Mouse (Mus musculus): ENCODE data around the gene Cst6. TPM values are rescaled to one million over a fixed set of nuclear protein-coding genes. Genes with fewer than 3 reads are reported as not detected.

The Cst6 gene
- polyA plus RNA-seq, 1 experiment from 2014 or later = not detected

GRCm38 (mm10) chr19:5302455-5302854 lies 46.9 kb downstream of the Cst6 start:
- Histone ChIP-seq H3K4me2 (ENCODE audit: low read depth, low read length) (no peak overlapping the region), H3K27me3 (ENCODE audit: insufficient read depth, low read length) (peaks cover 10% of the 10 kb centered on the region), H3K4me1 (ENCODE audit: insufficient read depth) (peaks cover 5% of the 10 kb centered on the region; the same call in 1 of the 2 replicates), H3K9ac (replicated peaks) (no peak overlapping the region), H3K36me3 (replicated peaks; ENCODE audit: insufficient read depth, low read length) (no peaks in the 10 kb centered on the region), H3K27ac (ENCODE audit: low read depth) (no peak overlapping the region), H3K9me3 (ENCODE audit: low read length) (0 out of 2 replicates have a peak, but pooled peaks cover 3% of the 10 kb centered on the region), H3K4me3 (ENCODE audit: low read depth, low read length) (no peak overlapping the region)
- ATAC-seq (no peak), DNase-seq (peak; percentile 67)
- WGBS (ENCODE audit: insufficient replicate concordance) = 8% methylated on average over 4 of the region's 4 CpGs
- TF ChIP-seq EP300 (IDR thresholded peaks at IDR 0.05; ENCODE audit: low read depth) (no peak), CTCF (IDR thresholded peaks at IDR 0.05; ENCODE audit: low read depth) (peak; percentile 79)

GRCm38 (mm10) chr19:5300588-5300987 lies 48.8 kb downstream of the Cst6 start:
- Histone ChIP-seq H3K27ac (ENCODE audit: low read depth) (no peak overlapping the region), H3K4me1 (ENCODE audit: insufficient read depth) (peaks cover 7% of the 10 kb centered on the region), H3K9ac (replicated peaks) (no peak overlapping the region), H3K27me3 (ENCODE audit: insufficient read depth, low read length) (peaks cover 5% of the 10 kb centered on the region; the same call in 1 of the 2 replicates), H3K4me3 (ENCODE audit: low read depth, low read length) (no peak overlapping the region), H3K4me2 (ENCODE audit: low read depth, low read length) (no peak overlapping the region), H3K36me3 (replicated peaks; ENCODE audit: insufficient read depth, low read length) (no peaks in the 10 kb centered on the region), H3K9me3 (ENCODE audit: low read length) (no peaks in the 10 kb centered on the region)
- 76% methylated on average over 6 of the region's 6 CpGs for WGBS (ENCODE audit: insufficient replicate concordance)
- DNase-seq (no peak), ATAC-seq (no peak)
- TF ChIP-seq EP300 (IDR thresholded peaks at IDR 0.05; ENCODE audit: low read depth) (no peak), CTCF (IDR thresholded peaks at IDR 0.05; ENCODE audit: low read depth) (no peak)

GRCm38 (mm10) chr19:5297903-5298800 lies 51.2 kb downstream of the Cst6 start, which contains the start of gene Gal3st3:
Gene Gal3st3, plus strand, starts transcription at chr19:5298331.
- peaks cover 13% of the 10 kb centered on the region for H3K4me1 ChIP-seq (ENCODE audit: insufficient read depth)
- DNase-seq = no peak
- TF ChIP-seq CTCF (IDR thresholded peaks at IDR 0.05; ENCODE audit: low read depth) = no peak
- no peak for TF ChIP-seq EP300 (IDR thresholded peaks at IDR 0.05; ENCODE audit: low read depth)
- H3K4me2 ChIP-seq (ENCODE audit: low read depth, low read length) = peak within 1 kb of the TSS; percentile 40; the same call in 1 of the 2 replicates
- no peaks in the 10 kb centered on the region for H3K9me3 ChIP-seq (ENCODE audit: low read length)
- H3K9ac ChIP-seq (replicated peaks) = no peak within 1 kb of the TSS
- peaks cover under 1% of the 10 kb centered on the region; the same call in 1 of the 2 replicates for H3K36me3 ChIP-seq (replicated peaks; ENCODE audit: insufficient read depth, low read length)
- 20% methylated on average over 31 of the region's 32 CpGs for WGBS (ENCODE audit: insufficient replicate concordance)
- no peak within 1 kb of the TSS for H3K4me3 ChIP-seq (ENCODE audit: low read depth, low read length)
- H3K27ac ChIP-seq (ENCODE audit: low read depth) = no peak within 1 kb of the TSS
- peaks cover 5% of the 10 kb centered on the region; the same call in 1 of the 2 replicates for H3K27me3 ChIP-seq (ENCODE audit: insufficient read depth, low read length)
- ATAC-seq = no peak

GRCm38 (mm10) chr19:5296630-5297029 lies 52.7 kb downstream of the Cst6 start:
- Histone ChIP-seq H3K9me3 (ENCODE audit: low read length) (no peaks in the 10 kb centered on the region), H3K27me3 (ENCODE audit: insufficient read depth, low read length) (peaks cover 5% of the 10 kb centered on the region; the same call in 1 of the 2 replicates), H3K4me2 (ENCODE audit: low read depth, low read length) (no peak overlapping the region), H3K4me3 (ENCODE audit: low read depth, low read length) (no peak overlapping the region), H3K4me1 (ENCODE audit: insufficient read depth) (peaks cover 13% of the 10 kb centered on the region), H3K9ac (replicated peaks) (no peak overlapping the region), H3K27ac (ENCODE audit: low read depth) (no peak overlapping the region), H3K36me3 (replicated peaks; ENCODE audit: insufficient read depth, low read length) (peaks cover 12% of the 10 kb centered on the region)
- ATAC-seq = no peak
- DNase-seq = no peak
- 69% methylated on average over 5 of the region's 5 CpGs for WGBS (ENCODE audit: insufficient replicate concordance)
- TF ChIP-seq CTCF (IDR thresholded peaks at IDR 0.05; ENCODE audit: low read depth) (no peak), EP300 (IDR thresholded peaks at IDR 0.05; ENCODE audit: low read depth) (no peak)

- H3K4me2 ChIP-seq (ENCODE audit: low read depth, low read length) = peak overlapping the region; percentile 89
- H3K27me3 ChIP-seq (ENCODE audit: insufficient read depth, low read length) = peaks cover 5% of the 10 kb centered on the region; the same call in 1 of the 2 replicates
- DNase-seq (no peak), ATAC-seq (peak; percentile 39)
- no peaks in the 10 kb centered on the region for H3K9me3 ChIP-seq (ENCODE audit: low read length)
- H3K9ac ChIP-seq (replicated peaks) = peak overlapping the region; percentile 59
- peaks cover 20% of the 10 kb centered on the region for H3K36me3 ChIP-seq (replicated peaks; ENCODE audit: insufficient read depth, low read length)
- WGBS (ENCODE audit: insufficient replicate concordance) = 4% methylated on average over 13 of the region's 13 CpGs
- peak overlapping the region; percentile 93 for H3K4me3 ChIP-seq (ENCODE audit: low read depth, low read length)
- H3K4me1 ChIP-seq (ENCODE audit: insufficient read depth) = peaks cover 13% of the 10 kb centered on the region
- TF ChIP-seq CTCF (IDR thresholded peaks at IDR 0.05; ENCODE audit: low read depth) (no peak), EP300 (IDR thresholded peaks at IDR 0.05; ENCODE audit: low read depth) (no peak)
- H3K27ac ChIP-seq (ENCODE audit: low read depth) = peak overlapping the region; percentile 68
These were observed 53.7 kb downstream of the Cst6 start for GRCm38 (mm10) chr19:5295736-5296075.

- ATAC-seq (peak; percentile 98), DNase-seq (peak; percentile 98)
- H3K27ac ChIP-seq (ENCODE audit: low read depth) = peak within 1 kb of the TSS; percentile 83
- H3K9ac ChIP-seq (replicated peaks) = peak within 1 kb of the TSS; percentile 87
- peaks cover 5% of the 10 kb centered on the region; the same call in 1 of the 2 replicates for H3K27me3 ChIP-seq (ENCODE audit: insufficient read depth, low read length)
- H3K4me3 ChIP-seq (ENCODE audit: low read depth, low read length) = peak within 1 kb of the TSS; percentile 93
- H3K9me3 ChIP-seq (ENCODE audit: low read length) = no peaks in the 10 kb centered on the region
- H3K36me3 ChIP-seq (replicated peaks; ENCODE audit: insufficient read depth, low read length) = peaks cover 26% of the 10 kb centered on the region
- peaks cover 13% of the 10 kb centered on the region for H3K4me1 ChIP-seq (ENCODE audit: insufficient read depth)
- H3K4me2 ChIP-seq (ENCODE audit: low read depth, low read length) = peak within 1 kb of the TSS; percentile 89
- WGBS (ENCODE audit: insufficient replicate concordance) = under 1% methylated on average over 46 of the region's 46 CpGs
- peak; percentile 94 for TF ChIP-seq CTCF (IDR thresholded peaks at IDR 0.05; ENCODE audit: low read depth)
- TF ChIP-seq EP300 (IDR thresholded peaks at IDR 0.05; ENCODE audit: low read depth) = peak; percentile 77; the same call in 1 of the 2 replicates
These were observed 54.2 kb downstream of the Cst6 start, which contains the start of gene Sf3b2 for GRCm38 (mm10) chr19:5294972-5295735. Gene Sf3b2, minus strand, starts transcription at chr19:5295455.

Other genes with a start within 250 kb of the Cst6 start
- gene Rab1b, start 242.5 kb downstream of the Cst6 start, polyA plus RNA-seq (2015; fragmentation: Nextera tagmentation; extraction: Ambion mirVana) = 86.0 and 90.6 TPM in 2 replicates
- gene Klc2, start 231.0 kb downstream of the Cst6 start, polyA plus RNA-seq (2015; fragmentation: Nextera tagmentation; extraction: Ambion mirVana) = 1.3 and 1.5 TPM in 2 replicates
- gene Pacs1, start 76.5 kb downstream of the Cst6 start, polyA plus RNA-seq (2015; fragmentation: Nextera tagmentation; extraction: Ambion mirVana) = 2.6 and 3.3 TPM in 2 replicates
- 80.7 and 93.7 TPM in 2 replicates for gene Sf3b2, start 54.1 kb downstream of the Cst6 start, polyA plus RNA-seq (2015; fragmentation: Nextera tagmentation; extraction: Ambion mirVana)
- not detected in 2 replicates for gene Gal3st3, start 51.2 kb downstream of the Cst6 start, polyA plus RNA-seq (2015; fragmentation: Nextera tagmentation; extraction: Ambion mirVana)
- gene Catsper1, start 13.8 kb downstream of the Cst6 start, polyA plus RNA-seq (2015; fragmentation: Nextera tagmentation; extraction: Ambion mirVana) = not detected in 2 replicates
- 19.3 and 25.0 TPM in 2 replicates for gene Eif1ad, start 17.2 kb upstream of the Cst6 start, polyA plus RNA-seq (2015; fragmentation: Nextera tagmentation; extraction: Ambion mirVana)
- 158 and 164 TPM in 2 replicates for gene Banf1, start 17.6 kb upstream of the Cst6 start, polyA plus RNA-seq (2015; fragmentation: Nextera tagmentation; extraction: Ambion mirVana)
- gene Sart1, start 39.1 kb upstream of the Cst6 start, polyA plus RNA-seq (2015; fragmentation: Nextera tagmentation; extraction: Ambion mirVana) = 20.8 and 24.0 TPM in 2 replicates
- 0.14 TPM in 1 of 2 replicates, not detected in the other for gene Tsga10ip, start 53.0 kb upstream of the Cst6 start, polyA plus RNA-seq (2015; fragmentation: Nextera tagmentation; extraction: Ambion mirVana)
- gene Drap1, start 75.4 kb upstream of the Cst6 start, polyA plus RNA-seq (2015; fragmentation: Nextera tagmentation; extraction: Ambion mirVana) = 71.5 and 74.2 TPM in 2 replicates
- gene AI837181, start 75.6 kb upstream of the Cst6 start, polyA plus RNA-seq (2015; fragmentation: Nextera tagmentation; extraction: Ambion mirVana) = 15.8 and 16.1 TPM in 2 replicates
- gene Fosl1, start 98.0 kb upstream of the Cst6 start, polyA plus RNA-seq (2015; fragmentation: Nextera tagmentation; extraction: Ambion mirVana) = not detected in 2 replicates
- gene Ccdc85b, start 108.3 kb upstream of the Cst6 start, polyA plus RNA-seq (2015; fragmentation: Nextera tagmentation; extraction: Ambion mirVana) = 1.6 and 2.1 TPM in 2 replicates
- gene Fibp, start 111.0 kb upstream of the Cst6 start, polyA plus RNA-seq (2015; fragmentation: Nextera tagmentation; extraction: Ambion mirVana) = 35.6 and 35.7 TPM in 2 replicates
- 1.4 and 1.9 TPM in 2 replicates for gene Ctsw, start 118.9 kb upstream of the Cst6 start, polyA plus RNA-seq (2015; fragmentation: Nextera tagmentation; extraction: Ambion mirVana)
- 8.1 and 9.2 TPM in 2 replicates for gene Efemp2, start 124.4 kb upstream of the Cst6 start, polyA plus RNA-seq (2015; fragmentation: Nextera tagmentation; extraction: Ambion mirVana)
- 8.6 and 11.9 TPM in 2 replicates for gene Mus81, start 138.8 kb upstream of the Cst6 start, polyA plus RNA-seq (2015; fragmentation: Nextera tagmentation; extraction: Ambion mirVana)
- 841 and 843 TPM in 2 replicates for gene Cfl1, start 140.9 kb upstream of the Cst6 start, polyA plus RNA-seq (2015; fragmentation: Nextera tagmentation; extraction: Ambion mirVana)
- gene 1700020D05Rik, start 154.2 kb upstream of the Cst6 start, polyA plus RNA-seq (2015; fragmentation: Nextera tagmentation; extraction: Ambion mirVana) = not detected in 2 replicates
- gene Snx32, start 161.0 kb upstream of the Cst6 start, polyA plus RNA-seq (2015; fragmentation: Nextera tagmentation; extraction: Ambion mirVana) = 2.6 and 3.0 TPM in 2 replicates
- gene Ovol1, start 211.1 kb upstream of the Cst6 start, polyA plus RNA-seq (2015; fragmentation: Nextera tagmentation; extraction: Ambion mirVana) = 0.06 TPM in 1 of 2 replicates, not detected in the other
- 3.1 and 3.4 TPM in 2 replicates for gene Ap5b1, start 218.5 kb upstream of the Cst6 start, polyA plus RNA-seq (2015; fragmentation: Nextera tagmentation; extraction: Ambion mirVana)